Mouse (Mus musculus) urinary bladder, postnatal 10 days (tissue): ENCODE data around the gene Bsnd.

Experiments used
- DNase-seq: peaks from one replicate; pipeline ENCODE4 v3.0.0; 2022; ENCODE audit warnings: low spot score

Bsnd gene

GRCm38 (mm10) chr4:106483215-106483727 lies 8.8 kb downstream of the Bsnd start:
- DNase-seq: no peak

- no peak for DNase-seq
These were observed 11.5 kb downstream of the Bsnd start for GRCm38 (mm10) chr4:106480545-106480944.

- no peak for DNase-seq
These were observed 17.8 kb downstream of the Bsnd start for GRCm38 (mm10) chr4:106474241-106474640.

- DNase-seq: no peak
These were observed 19.7 kb downstream of the Bsnd start for GRCm38 (mm10) chr4:106472335-106472734.

GRCm38 (mm10) chr4:106470921-106471320 lies 21.2 kb downstream of the Bsnd start:
- no peak for DNase-seq

- DNase-seq: no peak
These were observed 24.5 kb downstream of the Bsnd start for GRCm38 (mm10) chr4:106467420-106468110.

- no peak for DNase-seq
These were observed 28.8 kb downstream of the Bsnd start for GRCm38 (mm10) chr4:106463174-106463801.

GRCm38 (mm10) chr4:106462524-106462923 lies 29.6 kb downstream of the Bsnd start:
- DNase-seq: no peak

- DNase-seq: no peak
These were observed 30.1 kb downstream of the Bsnd start for GRCm38 (mm10) chr4:106462016-106462415.

- no peak for DNase-seq
These were observed 37.5 kb downstream of the Bsnd start for GRCm38 (mm10) chr4:106454541-106454940.

GRCm38 (mm10) chr4:106453516-106453915 lies 38.6 kb downstream of the Bsnd start:
- DNase-seq: no peak

GRCm38 (mm10) chr4:106453108-106453507 lies 39.0 kb downstream of the Bsnd start:
- no peak for DNase-seq

- no peak for DNase-seq
These were observed 39.7 kb downstream of the Bsnd start for GRCm38 (mm10) chr4:106452401-106452800.

- no peak for DNase-seq
These were observed 42.8 kb downstream of the Bsnd start for GRCm38 (mm10) chr4:106449306-106449705.

- no peak for DNase-seq
These were observed 48.9 kb downstream of the Bsnd start for GRCm38 (mm10) chr4:106443182-106443581.

GRCm38 (mm10) chr4:106438763-106439162 lies 53.3 kb downstream of the Bsnd start:
- DNase-seq: no peak

GRCm38 (mm10) chr4:106437207-106437606 lies 54.9 kb downstream of the Bsnd start:
- no peak for DNase-seq

- no peak for DNase-seq
These were observed 55.6 kb downstream of the Bsnd start for GRCm38 (mm10) chr4:106436475-106436874.

- no peak for DNase-seq
These were observed 56.7 kb downstream of the Bsnd start for GRCm38 (mm10) chr4:106435426-106435825.
